Comparison of ENCODE assay signal across 8 mouse cellular contexts in genomic region chr17:47522536-47522935, GRCm38 (mm10). TPM values are rescaled to one million over a fixed set of nuclear protein-coding genes. Genes with fewer than 3 reads are reported as not detected.
DNase-seq lines count a peak whose midpoint lies in the region; ATAC-seq lines count a peak whose summit lies in the region.

No protein-coding gene starts in this region.

- H3K4me1 ChIP-seq in heart, embryonic 11.5 days (ENCODE audit: control insufficient read depth, insufficient read depth, low read length), result peaks cover 75% of the 10 kb centered on the region
- peaks cover 61% of the 10 kb centered on the region for H3K4me1 ChIP-seq in liver, embryonic 11.5 days (replicated peaks; ENCODE audit: control insufficient read depth, insufficient read depth, low read length)

- no peaks in the 10 kb centered on the region for H3K27me3 ChIP-seq in heart, embryonic 11.5 days (ENCODE audit: control insufficient read depth, insufficient read depth, low read length)
- H3K27me3 ChIP-seq in liver, embryonic 11.5 days (replicated peaks; ENCODE audit: control insufficient read depth, insufficient read depth, low read length), result no peaks in the 10 kb centered on the region

- H3K4me3 ChIP-seq in heart, embryonic 11.5 days (ENCODE audit: low read depth, low read length), result no peak overlapping the region
- no peak overlapping the region for H3K4me3 ChIP-seq in liver, embryonic 11.5 days (ENCODE audit: low read depth, low read length)

- no peaks in the 10 kb centered on the region for H3K36me3 ChIP-seq in heart, embryonic 11.5 days (ENCODE audit: control insufficient read depth, insufficient read depth, low read length)
- no peaks in the 10 kb centered on the region for H3K36me3 ChIP-seq in liver, embryonic 11.5 days (ENCODE audit: control insufficient read depth, insufficient read depth, low read length)

- H3K9me3 ChIP-seq in heart, embryonic 11.5 days (replicated peaks; ENCODE audit: control insufficient read depth, low read length), result no peaks in the 10 kb centered on the region
- H3K9me3 ChIP-seq in liver, embryonic 11.5 days (ENCODE audit: control insufficient read depth, low read length), result no peaks in the 10 kb centered on the region

- 38% methylated on average over 4 of the region's 4 CpGs for WGBS in heart, embryonic 11.5 days (ENCODE audit: insufficient replicate concordance)
- WGBS in liver, embryonic 11.5 days, result 41% methylated on average over 4 of the region's 4 CpGs

- peak overlapping the region; percentile 100 for H3K27ac ChIP-seq in heart, embryonic 11.5 days (ENCODE audit: low read depth, low read length)
- H3K27ac ChIP-seq in liver, embryonic 11.5 days (ENCODE audit: low read depth, low read length), result peak overlapping the region; percentile 92

- peak; percentile 56 for DNase-seq in testis, postnatal 10 days (ENCODE audit: low spot score)
- DNase-seq in testis, postnatal 14 days (ENCODE audit: low spot score), result no peak
- DNase-seq in liver, embryonic 11.5 days (ENCODE audit: low spot score), result no peak
- peak; percentile 49 to 56 for DNase-seq in thymus, postnatal 36 days
- DNase-seq in right cerebral cortex, postnatal 4 days, result no peak
- DNase-seq in adrenal gland, postnatal 4 days (ENCODE audit: low spot score in 2 of 2), result no peak
- no peak for DNase-seq in cerebellum, adult 9-11 months

- H3K4me2 ChIP-seq in heart, embryonic 11.5 days, result peak overlapping the region; percentile 66
- H3K4me2 ChIP-seq in liver, embryonic 11.5 days, result peak overlapping the region; percentile 67

- 0 out of 2 replicates have a peak, but pooled peaks have one; percentile 0 for ATAC-seq in heart, embryonic 11.5 days (replicated peaks; ENCODE audit: insufficient number of reproducible peaks, low FRiP score, low TSS enrichment)
- ATAC-seq in liver, embryonic 11.5 days (replicated peaks; ENCODE audit: low FRiP score), result no peak

- H3K9ac ChIP-seq in heart, embryonic 11.5 days (ENCODE audit: low read depth, low read length), result peak overlapping the region; percentile 77
- H3K9ac ChIP-seq in liver, embryonic 11.5 days (ENCODE audit: low read depth, low read length), result peak overlapping the region; percentile 63; the same call in 1 of the 2 replicates

RNA-seq across cellular contexts. Expression of gene Ccnd3, which starts 17.7 kb away (rescaled TPM):
- 559 and 565 TPM in 2 replicates for polyA plus RNA-seq in heart, embryonic 11.5 days (2014; fragmentation: Nextera tagmentation; extraction: Ambion mirVana)
- polyA plus RNA-seq in liver, embryonic 11.5 days (2014; fragmentation: Nextera tagmentation; extraction: Ambion mirVana), result 525 and 530 TPM in 2 replicates
- total RNA-seq in adrenal gland, postnatal 4 days (2021), result 100 to 1,000 TPM; 198 to 200 TPM

RNA-seq across cellular contexts. Expression of gene Taf8, which starts 20.4 kb away (rescaled TPM):
- 15.9 and 18.3 TPM in 2 replicates for polyA plus RNA-seq in heart, embryonic 11.5 days (2014; fragmentation: Nextera tagmentation; extraction: Ambion mirVana)
- 20.7 and 21.3 TPM in 2 replicates for polyA plus RNA-seq in liver, embryonic 11.5 days (2014; fragmentation: Nextera tagmentation; extraction: Ambion mirVana)
- 10 to 100 TPM; 31.7 to 38.1 TPM for total RNA-seq in adrenal gland, postnatal 4 days (2021)

Comparison
In these comparisons a context has a peak if more than half of its experiments do, and no peak if none do; other contexts are left out.
1. DNase-seq: peak in testis, postnatal 10 days (single experiment) and thymus, postnatal 36 days (2 of 2); none in testis, postnatal 14 days (single experiment), liver, embryonic 11.5 days (single experiment), right cerebral cortex, postnatal 4 days (single experiment), adrenal gland, postnatal 4 days (0 of 2) and cerebellum, adult 9-11 months (single experiment).